In genomic region chr2:180813982-180814568, GRCm38 (mm10) we compare ENCODE assay signal across 10 mouse cellular contexts. TPM values are rescaled to one million over a fixed set of nuclear protein-coding genes. Genes with fewer than 3 reads are reported as not detected.
DNase-seq lines count a peak whose midpoint lies in the region; ATAC-seq lines count a peak whose summit lies in the region.
"Had no signal": no experiment of that assay in that cellular context is flagged by ENCODE, and none has a peak within 500 bp of the region (broad histone marks: within the 10 kb centered on the region; RNA-seq: fewer than 3 reads in every experiment).

No protein-coding gene starts in this region.

- no peak for ATAC-seq in megakaryocyte, adult 5-6 weeks (ENCODE audit: poor library complexity, severe bottlenecking)
- ATAC-seq: liver, postnatal 0 days had no signal

- peak; percentile 44 for DNase-seq in adrenal gland, postnatal 14 days
- no peak for DNase-seq in adrenal gland, adult 18-20 months (ENCODE audit: low spot score in 2 of 2)
- DNase-seq in layer of hippocampus, adult 9-11 months: peak; percentile 41
- no peak for DNase-seq in layer of hippocampus, adult 8-10 months (ENCODE audit: low spot score in 2 of 2)
- DNase-seq in cerebellum, adult 9-10 months: peak; percentile 91
- DNase-seq in layer of hippocampus, postnatal 36 days: peak; percentile 36 to 52
- no peak for DNase-seq in right cerebral cortex, postnatal 4 days
- DNase-seq: kidney, postnatal 10 days; liver, postnatal 0 days had no signal

RNA-seq across cellular contexts. Expression of gene Bhlhe23, which starts 37.4 kb away (rescaled TPM):
- not detected in 2 replicates for total RNA-seq in adrenal gland, postnatal 14 days (2021)
- total RNA-seq in adrenal gland, adult 18-20 months (2021): not detected
- total RNA-seq in layer of hippocampus, adult 8-10 months (2022): not detected
- total RNA-seq in layer of hippocampus, postnatal 36 days (2021): not detected
- not detected in 2 replicates for total RNA-seq in megakaryocyte, adult 5-6 weeks (2015)
- total RNA-seq in megakaryocyte, adult 5-6 weeks (2017): not detected in 2 replicates

Comparison
In these comparisons a context has a peak if more than half of its experiments do, and no peak if none do; other contexts are left out.
1. DNase-seq: peak in adrenal gland, postnatal 14 days (single experiment), layer of hippocampus, adult 9-11 months (single experiment), cerebellum, adult 9-10 months (single experiment) and layer of hippocampus, postnatal 36 days (2 of 2); none in adrenal gland, adult 18-20 months (0 of 2), layer of hippocampus, adult 8-10 months (0 of 2) and right cerebral cortex, postnatal 4 days (single experiment).